Mouse (Mus musculus) C2C12 (cell line): ENCODE measurements around the gene Preb. TPM values are rescaled to one million over a fixed set of nuclear protein-coding genes. Genes with fewer than 3 reads are reported as not detected.

ENCODE experiments used
- H3K27me3 ChIP-seq: one replicate; pipeline ENCODE4 v1.6.1; 2011; ENCODE audit not compliant: control insufficient read depth, insufficient read depth, insufficient read length
- H3K36me3 ChIP-seq: one replicate; pipeline ENCODE4 v1.6.1; 2011; ENCODE audit not compliant: control insufficient read depth, insufficient read depth
- H3K4me3 ChIP-seq: one replicate; pipeline ENCODE4 v1.5.1; 2011; ENCODE audit warnings: mild to moderate bottlenecking, control low read depth; ENCODE audit not compliant: poor library complexity, insufficient read depth, severe bottlenecking
- H3K79me2 ChIP-seq: one replicate; pipeline ENCODE4 v1.6.1; 2011; ENCODE audit not compliant: control insufficient read depth, insufficient read depth
- H3K79me3 ChIP-seq: one replicate; pipeline ENCODE4 v1.6.1; 2011; ENCODE audit warnings: low read depth, control low read depth
- H3ac ChIP-seq: one replicate; pipeline ENCODE3; 2011; ENCODE audit warnings: low read depth; ENCODE audit not compliant: control insufficient read depth, insufficient read length
- CEBPB ChIP-seq: IDR thresholded peaks from one replicate; pipeline ENCODE4 v1.6.1; 2011; ENCODE audit warnings: low read depth, mild to moderate bottlenecking, control low read depth, moderate library complexity
- CTCF ChIP-seq: IDR thresholded peaks from one replicate; pipeline ENCODE4 v1.5.1; 2011; ENCODE audit not compliant: control insufficient read depth, insufficient read depth, insufficient read length
- FOSL1 ChIP-seq: IDR thresholded peaks from one replicate; pipeline ENCODE4 v1.8.0; 2011; ENCODE audit warnings: mild to moderate bottlenecking, low read length; ENCODE audit not compliant: poor library complexity, insufficient read depth, severe bottlenecking
- MAX ChIP-seq: IDR thresholded peaks from one replicate; pipeline ENCODE4 v1.6.1; 2011; ENCODE audit warnings: mild to moderate bottlenecking, control low read depth
- MYOD1 ChIP-seq: IDR thresholded peaks from one replicate; pipeline ENCODE4 v1.6.1; 2011; ENCODE audit warnings: low read depth; ENCODE audit not compliant: control insufficient read depth, insufficient read length
- MYOG ChIP-seq: IDR thresholded peaks from one replicate; pipeline ENCODE4 v1.6.1; 2011; ENCODE audit not compliant: control insufficient read depth, insufficient read length; ENCODE audit errors: extremely low read depth
- USF1 ChIP-seq: IDR thresholded peaks from one replicate; pipeline ENCODE4 v1.6.1; 2011; ENCODE audit warnings: low read depth, mild to moderate bottlenecking, control low read depth, moderate library complexity
- polyA plus RNA-seq: library from polyadenylated mRNA; unstranded; fragments of >200 nt; fragmentation: generic; extraction: Trizol; gene quantifications from one replicate; pipeline ENCODE4 v1.2.1, GENCODE M21; 2012; ENCODE audit warnings: missing spikeins

Gene Preb
- polyA plus RNA-seq, 1 experiment, result 108 TPM

DNA sequence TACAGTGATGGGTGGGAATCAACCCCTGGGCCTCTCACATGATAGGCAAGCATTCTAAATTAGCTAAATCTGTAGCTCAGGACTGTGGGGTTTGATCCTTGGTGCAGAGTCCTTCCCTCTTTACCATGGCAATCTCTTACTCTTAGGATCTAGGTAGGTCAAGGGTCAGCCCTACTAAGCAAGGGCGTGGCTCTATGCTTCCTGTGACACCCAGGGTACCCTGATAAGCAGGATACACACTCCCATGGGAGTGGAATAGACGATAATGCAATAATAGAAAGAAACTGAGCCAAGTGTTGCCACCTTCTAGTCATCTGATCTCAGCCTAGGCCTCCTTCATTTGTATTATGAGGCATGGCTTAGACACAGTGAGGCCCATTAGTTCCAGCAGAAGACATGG is 9.3 kb upstream of the Preb start:
- H3K79me2 ChIP-seq, result no peaks in the 10 kb centered on the region
- TF ChIP-seq CEBPB (no peak), CTCF (no peak), MYOG (no peak), USF1 (no peak), MYOD1 (no peak), FOSL1 (no peak), MAX (no peak)

DNA sequence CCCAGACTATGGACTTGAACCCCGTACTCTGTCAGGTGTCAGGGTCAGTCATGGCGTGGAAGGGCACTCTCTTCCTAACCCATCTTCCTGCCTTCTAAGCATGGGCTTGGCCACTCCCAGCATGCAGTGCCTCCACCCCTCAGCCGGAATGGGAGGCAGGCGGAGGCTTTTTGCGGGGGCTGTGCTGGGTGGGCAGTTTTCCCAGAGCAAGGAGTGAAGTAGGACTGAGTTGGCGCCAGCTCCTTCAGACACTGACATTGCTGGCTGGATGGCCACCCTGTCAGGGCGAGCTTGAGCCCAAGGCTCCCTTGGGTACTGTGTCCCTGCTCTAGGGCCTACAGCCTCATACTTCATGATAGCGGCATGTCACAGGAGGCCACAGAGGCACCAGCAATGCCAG is 8.3 kb upstream of the Preb start, which contains the start of gene Tcf23:
Tcf23 (plus strand) TSS at position 247 of the 400 bp plus-strand sequence.
- TF ChIP-seq MYOD1, result no peak
- no peak for TF ChIP-seq USF1
- TF ChIP-seq CTCF, result no peak
- TF ChIP-seq MYOG, result no peak
- no peak for TF ChIP-seq MAX
- no peak for TF ChIP-seq FOSL1
- no peak for TF ChIP-seq CEBPB
- H3K36me3 ChIP-seq, result no peaks in the 10 kb centered on the region
- H3K27me3 ChIP-seq, result peaks cover 3% of the 10 kb centered on the region
- no peak within 1 kb of the TSS for H3ac ChIP-seq
- H3K79me2 ChIP-seq, result no peaks in the 10 kb centered on the region
- no peak within 1 kb of the TSS for H3K4me3 ChIP-seq
- H3K79me3 ChIP-seq, result no peaks in the 10 kb centered on the region

More for the DNA sequence above, 9.3 kb upstream of the Preb start:
- Histone ChIP-seq H3K36me3 (no peaks in the 10 kb centered on the region), H3K4me3 (no peak overlapping the region), H3ac (no peak overlapping the region), H3K27me3 (peaks cover 3% of the 10 kb centered on the region), H3K79me3 (no peaks in the 10 kb centered on the region)

DNA sequence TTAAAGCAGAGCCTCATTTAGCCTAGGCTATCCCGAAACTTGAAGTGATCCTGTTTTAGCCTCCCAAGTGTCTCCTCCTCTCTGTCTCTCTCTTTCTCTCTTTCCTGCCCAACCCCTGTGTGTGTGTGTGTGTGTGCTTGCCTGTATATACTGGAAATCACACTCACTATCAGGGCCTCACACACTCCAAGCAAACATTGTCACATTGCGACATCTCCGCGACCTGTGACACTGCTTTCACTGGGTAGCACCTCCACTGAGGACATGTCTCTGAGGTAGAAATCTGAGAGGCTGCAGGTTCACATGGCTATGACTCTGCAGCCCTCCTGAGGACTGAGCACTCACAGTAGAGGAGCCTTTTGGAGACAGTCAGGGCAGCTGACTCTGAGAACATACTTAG is 6.0 kb upstream of the Preb start:
- no peaks in the 10 kb centered on the region for H3K79me2 ChIP-seq
- no peak overlapping the region for H3ac ChIP-seq
- H3K79me3 ChIP-seq, result no peaks in the 10 kb centered on the region
- no peaks in the 10 kb centered on the region for H3K27me3 ChIP-seq
- H3K36me3 ChIP-seq, result no peaks in the 10 kb centered on the region
- H3K4me3 ChIP-seq, result no peak overlapping the region
- TF ChIP-seq MAX, result no peak

DNA sequence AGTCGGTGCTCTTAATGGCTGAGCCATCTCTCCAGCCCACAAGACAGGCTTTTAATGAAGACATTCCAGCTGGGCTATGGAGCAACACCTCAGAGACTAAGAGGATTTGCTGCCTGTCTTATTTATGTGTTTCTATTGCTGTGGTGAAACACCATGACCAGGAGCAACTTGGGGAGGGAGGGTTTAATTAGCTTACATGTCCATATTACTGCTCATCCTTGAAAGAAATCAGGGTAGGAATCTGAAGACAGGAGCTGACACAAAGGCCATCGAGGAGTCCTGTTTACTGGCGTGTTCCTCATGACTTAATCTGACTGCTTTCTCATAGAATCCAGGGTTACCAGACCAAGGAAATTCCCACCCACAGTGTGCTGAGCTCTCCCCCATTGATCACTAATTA is 3.8 kb upstream of the Preb start:
- TF ChIP-seq MYOG, result no peak
- no peak for TF ChIP-seq MYOD1
- no peak for TF ChIP-seq USF1
- no peak for TF ChIP-seq CTCF
- TF ChIP-seq FOSL1, result no peak
- TF ChIP-seq MAX, result no peak
- Histone ChIP-seq H3K27me3 (no peaks in the 10 kb centered on the region), H3K4me3 (no peak overlapping the region), H3ac (no peak overlapping the region), H3K36me3 (peaks cover under 1% of the 10 kb centered on the region), H3K79me2 (peaks cover 13% of the 10 kb centered on the region), H3K79me3 (peaks cover 9% of the 10 kb centered on the region)

DNA sequence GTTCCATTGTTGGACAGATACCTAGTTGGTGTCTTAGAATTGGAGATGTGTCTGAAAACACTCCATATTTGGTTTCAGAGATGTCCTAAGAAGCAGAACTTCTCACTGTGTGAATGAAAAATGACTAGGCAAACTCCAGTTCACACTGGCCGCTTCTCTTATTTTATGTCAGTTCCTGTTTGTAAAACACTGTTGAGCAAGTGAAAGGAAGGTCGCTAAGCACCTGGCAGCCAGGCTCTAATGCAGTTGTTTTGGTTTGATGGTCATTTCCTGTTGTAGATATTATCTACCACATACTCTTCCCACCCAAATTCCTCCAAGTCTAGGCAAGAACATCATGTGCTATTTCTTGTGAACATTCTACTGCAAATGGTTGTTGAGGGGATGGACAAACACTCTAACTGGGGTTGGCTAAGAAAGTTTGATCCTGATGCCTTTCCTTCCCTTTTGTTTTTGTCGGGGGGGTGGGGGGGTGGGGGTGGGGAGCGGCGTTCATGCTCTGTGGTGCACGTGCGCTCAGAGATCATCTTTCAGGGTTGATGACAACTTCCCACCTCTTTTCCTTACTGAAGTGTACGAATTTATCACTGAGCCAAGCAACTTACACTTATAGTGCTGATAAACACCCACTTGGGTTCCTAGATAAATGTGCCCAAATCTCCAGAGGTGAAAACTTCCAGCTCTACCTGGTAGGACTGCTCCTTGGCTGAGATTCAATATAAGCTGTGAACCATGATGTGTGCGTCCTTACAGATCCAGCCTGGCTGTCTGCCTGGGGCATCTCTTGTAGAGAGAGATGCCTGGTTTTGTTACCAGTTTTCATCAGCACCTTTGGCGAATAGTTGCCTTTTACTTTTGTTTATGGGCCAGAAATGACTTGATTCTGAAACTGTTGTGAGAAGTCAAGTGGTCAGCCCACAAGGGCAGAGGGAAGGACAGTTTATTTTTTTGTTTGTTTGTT is 1.7 kb upstream of the Preb start:
- peaks cover 18% of the 10 kb centered on the region for H3K36me3 ChIP-seq

More for the DNA sequence above, 1.7 kb upstream of the Preb start:
- no peaks in the 10 kb centered on the region for H3K27me3 ChIP-seq
- H3ac ChIP-seq, result no peak overlapping the region
- peaks cover 31% of the 10 kb centered on the region for H3K79me2 ChIP-seq
- H3K79me3 ChIP-seq, result peaks cover 21% of the 10 kb centered on the region
- no peak for TF ChIP-seq CTCF
- no peak for TF ChIP-seq FOSL1
- TF ChIP-seq USF1, result no peak
- no peak for TF ChIP-seq MAX
- no peak for TF ChIP-seq CEBPB
- TF ChIP-seq MYOD1, result no peak
- no peak for TF ChIP-seq MYOG
- no peak overlapping the region for H3K4me3 ChIP-seq
